Mouse (Mus musculus): ENCODE data around the gene Kcnk3.

Kcnk3 gene

DNA sequence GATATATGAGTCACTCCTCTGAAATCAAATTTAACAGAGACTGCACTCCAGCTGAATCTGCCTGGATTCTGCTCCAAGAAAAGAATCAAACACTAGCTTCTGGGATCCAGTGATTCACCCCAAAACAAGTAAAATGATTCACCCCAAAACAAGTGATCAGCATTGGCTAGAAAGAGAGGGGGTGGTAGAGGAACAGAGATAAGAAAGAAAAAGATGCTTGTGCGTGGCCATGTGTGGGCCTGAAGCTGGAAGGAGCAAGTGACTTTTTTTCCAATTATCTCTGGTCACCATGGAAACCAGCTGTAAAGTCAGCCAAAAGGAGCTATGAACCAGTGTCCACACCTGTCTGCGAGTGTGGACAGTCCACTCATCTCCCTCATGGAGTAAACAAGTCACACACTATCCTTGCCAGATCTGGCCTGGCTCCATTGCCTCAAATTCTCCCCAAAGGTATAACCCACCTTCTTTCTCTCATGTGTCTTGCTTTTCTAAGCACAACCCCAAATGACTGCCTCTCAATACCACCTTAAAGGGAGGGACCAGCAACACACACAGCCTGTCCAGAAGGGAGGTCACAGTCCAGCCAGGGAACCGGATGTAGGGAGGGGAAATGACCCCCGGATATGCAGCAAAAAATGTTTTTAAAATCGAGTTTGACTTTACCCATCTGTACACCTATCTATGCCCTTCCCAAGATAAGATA, 55.7 kb downstream of the Kcnk3 start:
- no peak for DNase-seq

- DNase-seq, result no peak
Observed at GRCm38 (mm10) chr5:30646036-30646435, 58.1 kb downstream of the Kcnk3 start.

- DNase-seq, result no peak
Observed at GRCm38 (mm10) chr5:30647396-30647795, 59.4 kb downstream of the Kcnk3 start.

- peak; percentile 93 to 96 for DNase-seq
Observed at GRCm38 (mm10) chr5:30647815-30648560, 60.0 kb downstream of the Kcnk3 start, which contains the start of gene Slc35f6. Gene Slc35f6, plus strand, starts transcription at chr5:30647933.

DNA sequence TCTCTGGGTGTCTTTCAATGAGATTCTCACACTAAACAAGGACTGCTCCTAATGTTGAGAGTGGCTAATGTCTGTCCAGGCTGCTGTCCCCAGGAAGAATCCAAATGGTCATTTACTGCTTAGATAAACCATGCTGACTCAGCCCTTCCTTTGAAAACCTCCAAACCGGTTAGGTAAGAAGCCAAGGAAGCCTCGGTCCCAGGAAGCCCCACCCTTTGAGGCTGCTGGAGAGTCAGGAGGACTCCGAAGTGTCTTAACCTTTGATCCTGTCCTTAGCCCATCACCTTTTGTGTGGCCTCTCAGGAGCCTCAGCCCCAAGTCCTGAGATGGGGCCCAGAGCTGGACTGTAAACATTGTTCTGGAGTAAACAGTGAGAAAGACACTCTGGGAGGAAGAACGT, 61.6 kb downstream of the Kcnk3 start:
- DNase-seq, result no peak

GRCm38 (mm10) chr5:30650756-30651155, 62.8 kb downstream of the Kcnk3 start:
- DNase-seq, result no peak

DNA sequence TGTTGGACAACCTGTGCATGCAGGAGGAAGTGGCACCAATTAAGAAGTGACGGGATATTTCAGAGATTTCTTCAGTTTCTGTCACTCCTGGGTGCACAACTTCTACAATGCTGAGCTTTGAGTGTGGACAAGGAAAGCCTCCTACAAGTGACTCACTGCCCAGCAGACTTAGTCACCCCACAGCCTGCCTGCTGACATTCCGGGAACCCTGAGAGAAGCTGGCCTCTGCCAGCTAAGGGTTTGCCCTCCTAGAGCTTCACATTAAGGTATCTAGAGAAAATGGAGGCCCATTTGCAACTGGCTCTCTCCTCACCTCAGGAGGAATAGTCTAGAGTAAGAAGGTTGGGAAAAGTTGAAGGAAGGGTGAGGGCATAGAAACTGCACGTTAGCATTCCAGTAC, 63.6 kb downstream of the Kcnk3 start:
- no peak for DNase-seq

DNA sequence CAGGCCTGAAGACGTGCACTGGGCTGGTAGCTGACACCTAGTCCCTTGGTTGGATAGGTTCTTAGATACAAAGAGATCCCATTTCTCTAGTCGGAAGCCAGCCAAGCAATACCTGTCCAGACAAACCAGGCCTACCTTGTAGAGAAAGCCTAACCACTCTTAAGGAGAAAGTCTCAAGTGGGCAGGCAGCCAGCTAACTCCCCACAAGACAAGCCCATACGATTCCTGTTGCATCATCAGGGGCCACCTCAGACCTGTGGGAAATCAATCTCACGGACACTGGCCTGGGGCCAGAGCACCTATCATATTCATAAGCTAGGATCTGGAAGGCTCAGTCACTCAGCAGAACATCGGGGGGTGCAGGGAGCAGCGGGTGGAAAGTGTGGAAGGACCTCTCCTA, 65.3 kb downstream of the Kcnk3 start:
- DNase-seq, result no peak

- DNase-seq, result no peak
Observed at GRCm38 (mm10) chr5:30655042-30655441, 67.1 kb downstream of the Kcnk3 start.

GRCm38 (mm10) chr5:30655526-30656195, 67.7 kb downstream of the Kcnk3 start:
- no peak for DNase-seq

DNA sequence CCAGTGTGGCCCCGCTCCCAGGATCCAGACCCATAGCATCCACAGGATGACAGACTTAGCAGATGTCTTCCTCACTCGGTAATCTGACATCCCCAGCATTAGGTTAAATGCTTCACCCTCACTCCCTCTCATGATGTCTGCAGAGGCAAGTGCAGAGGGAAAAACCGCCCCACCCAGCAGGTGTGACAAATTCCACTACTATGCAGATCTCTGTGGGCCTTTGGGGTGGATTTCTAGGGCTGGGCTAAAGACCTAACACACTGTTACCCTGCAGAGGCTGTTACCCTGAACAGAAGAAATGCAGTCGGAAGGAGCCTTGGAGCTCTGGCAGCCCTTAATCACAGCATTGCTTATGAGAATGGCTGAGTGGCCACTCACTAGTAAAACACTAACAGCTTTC, 71.1 kb downstream of the Kcnk3 start:
- no peak for DNase-seq

DNA sequence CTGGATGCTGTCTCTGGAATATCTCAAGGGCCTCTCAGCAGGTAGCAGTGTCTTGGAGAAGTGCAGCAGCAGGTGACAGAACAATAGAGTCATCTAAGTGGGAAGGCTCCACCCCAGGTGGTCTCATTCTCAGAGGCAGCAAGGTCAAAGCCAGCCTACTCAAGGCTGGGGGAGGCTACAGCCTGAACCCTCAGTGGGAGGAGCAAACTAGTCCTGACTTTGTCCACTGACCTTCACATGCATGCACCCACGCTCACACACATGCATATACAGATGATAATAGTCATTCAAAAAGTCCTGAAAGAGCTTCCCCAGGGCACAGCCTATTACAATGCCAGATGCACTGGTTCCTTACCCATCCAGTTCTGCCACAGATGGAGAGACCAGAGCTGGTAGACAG, 72.3 kb downstream of the Kcnk3 start:
- no peak for DNase-seq

GRCm38 (mm10) chr5:30660813-30661212, 72.8 kb downstream of the Kcnk3 start:
- DNase-seq, result no peak

DNA sequence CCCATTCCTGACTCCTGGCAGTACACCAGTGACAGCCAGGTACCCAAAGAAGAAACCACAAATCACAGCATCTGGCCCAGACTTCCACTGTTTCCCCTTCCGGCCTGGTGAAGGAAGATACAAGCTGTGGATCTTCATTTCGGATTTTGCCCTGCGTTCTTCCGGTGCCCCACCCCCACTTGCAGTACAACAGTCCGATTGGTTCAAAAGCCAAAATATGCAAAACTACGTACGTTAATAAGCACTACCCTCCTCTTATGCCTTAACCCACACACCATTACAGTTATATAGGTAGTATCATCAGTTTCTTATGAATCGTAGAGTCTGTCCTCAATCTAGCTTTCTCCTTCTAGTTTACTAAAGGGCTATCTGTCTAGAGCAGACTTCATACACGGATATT, 77.4 kb downstream of the Kcnk3 start:
- no peak for DNase-seq

- no peak for DNase-seq
Observed at GRCm38 (mm10) chr5:30665968-30666367, 78.0 kb downstream of the Kcnk3 start.

DNA sequence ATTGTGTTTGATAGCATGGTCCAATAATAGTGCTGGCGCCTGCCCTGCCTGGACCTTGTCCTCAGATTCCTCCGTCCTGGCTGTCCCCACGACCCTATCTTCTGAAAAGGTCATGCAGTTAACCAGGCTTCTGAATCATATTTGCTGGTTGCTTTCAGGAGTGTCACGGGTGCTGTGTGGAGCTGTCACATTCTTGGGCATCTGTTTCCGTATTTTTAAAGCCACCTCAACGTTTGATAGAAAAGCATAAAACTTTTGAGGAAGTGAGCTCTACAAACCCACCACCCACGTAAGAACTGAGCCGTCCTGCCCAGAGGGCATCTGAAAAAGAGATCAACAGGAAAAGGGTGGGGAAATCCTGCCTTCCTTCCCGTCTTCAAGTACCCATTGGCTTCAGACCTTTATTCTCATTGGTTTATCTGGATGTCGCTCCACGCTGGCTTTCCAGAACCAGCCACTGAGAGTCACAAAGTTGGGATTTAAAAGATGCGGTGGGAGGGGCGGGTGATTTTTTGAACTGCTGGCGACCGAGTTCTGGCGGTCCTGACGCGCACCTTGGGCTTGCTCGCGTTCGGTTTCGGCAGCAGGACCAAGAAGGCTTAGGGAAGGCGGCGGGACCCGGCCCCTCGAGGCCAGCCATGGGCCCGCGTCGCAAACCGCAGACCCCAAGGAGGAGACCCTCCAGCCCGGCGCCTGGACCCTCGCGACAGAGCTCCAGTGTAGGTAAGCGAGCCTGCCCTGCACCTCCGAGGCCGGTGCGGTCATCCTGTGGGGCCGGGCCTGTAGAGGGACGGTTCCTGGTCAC, 78.6 kb downstream of the Kcnk3 start, which contains the start of gene Cenpa:
Gene Cenpa, plus strand, starts transcription at position 387 of the 805 bp plus-strand sequence.
- peak; percentile 80 to 89 for DNase-seq

DNA sequence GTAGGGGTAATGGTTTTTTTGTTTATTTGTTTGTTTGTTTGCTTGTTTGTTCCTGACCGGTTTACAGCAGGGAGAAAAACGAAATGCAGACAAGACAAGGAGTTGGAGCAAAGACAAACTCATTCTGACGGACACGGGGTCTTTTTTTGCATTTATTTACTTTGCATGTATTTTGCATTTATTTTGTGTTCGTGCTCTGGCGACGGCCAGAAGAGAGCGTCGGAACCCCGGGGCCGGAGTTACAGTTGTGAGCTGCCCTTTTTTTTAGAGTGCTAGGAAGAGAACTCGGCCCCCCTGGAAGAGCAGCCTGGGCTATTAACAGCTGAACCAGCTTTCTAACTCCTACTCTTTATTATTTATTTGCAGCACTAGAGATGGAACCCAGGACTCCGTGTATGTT, 79.2 kb downstream of the Kcnk3 start:
- DNase-seq, result no peak

DNA sequence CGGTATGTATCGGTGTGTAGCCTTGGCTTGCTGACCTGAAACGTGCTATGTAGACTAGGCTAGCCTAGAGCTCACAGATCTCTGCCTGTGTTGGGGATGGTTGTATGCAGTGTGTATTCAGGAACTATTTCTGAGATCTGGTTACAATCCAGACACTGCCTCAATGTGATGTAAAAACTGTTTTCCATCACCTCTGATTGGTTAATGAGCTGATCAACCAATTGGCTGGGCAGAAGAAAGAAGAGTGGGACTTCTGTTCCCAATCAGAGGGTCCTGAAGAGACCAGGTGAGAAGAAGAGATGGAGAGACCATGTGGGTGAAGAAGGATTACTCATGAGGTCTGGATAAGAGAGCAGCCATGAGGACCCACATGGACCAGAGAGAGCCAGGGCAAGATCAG, 79.7 kb downstream of the Kcnk3 start:
- DNase-seq, result no peak

- DNase-seq, result no peak
Observed at GRCm38 (mm10) chr5:30668637-30669495, 80.9 kb downstream of the Kcnk3 start.

GRCm38 (mm10) chr5:30669496-30669830, 81.5 kb downstream of the Kcnk3 start:
- DNase-seq, result no peak

GRCm38 (mm10) chr5:30670091-30670490, 82.1 kb downstream of the Kcnk3 start:
- DNase-seq, result no peak

DNA sequence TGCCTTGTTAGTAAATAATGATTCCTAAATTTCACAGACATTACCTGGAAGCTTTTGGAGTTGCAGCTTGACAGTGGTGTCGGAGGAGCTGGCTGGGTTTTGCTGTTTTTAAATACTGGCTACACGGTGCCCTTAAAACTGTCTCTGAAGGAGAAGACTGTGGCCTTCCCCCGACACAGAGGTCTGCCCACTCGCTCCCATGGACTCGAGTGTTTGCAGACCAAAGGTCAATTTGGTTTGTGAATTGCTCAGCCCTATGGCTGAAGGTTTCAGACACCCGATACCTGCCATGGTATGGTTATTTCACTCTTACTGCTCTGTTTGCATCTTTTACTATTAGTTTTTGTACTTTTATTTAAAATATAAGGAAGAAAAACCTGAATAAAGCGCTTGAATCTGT, 86.0 kb downstream of the Kcnk3 start:
- DNase-seq, result no peak

Measured in cerebellum, postnatal 25 days (tissue).